Mouse (Mus musculus): ENCODE measurements around the gene Spry1. TPM values are rescaled to one million over a fixed set of nuclear protein-coding genes. Genes with fewer than 3 reads are reported as not detected.
"Not testable (repeated sequence)": the region's sequence is repeated elsewhere in the genome, so short reads cannot be mapped to it uniquely, and the experiment has no call there.

Gene Spry1
- total RNA-seq (2021) (10 to 100 TPM; 20.7 to 28.8 TPM), polyA plus RNA-seq (2012; rRNA removed) (34.6 and 38.1 TPM in 2 replicates)
- long read RNA-seq, transcript Spry1-201 (3 exons, 2,481 nt) = major isoform, 39 of 58 reads
- long read RNA-seq, transcript Spry1-203 (3 exons, 2,451 nt) = minor isoform, 12 of 58 reads
- long read RNA-seq, partial matches to known transcripts = 0 of 58 reads
- long read RNA-seq, other reads (novel, unspliced or antisense) = 5 of 58 reads

GRCm38 (mm10) chr3:37639690-37640089 is at the start of gene Spry1:
Gene Spry1 (plus strand): TSS chr3:37639947.
- Histone ChIP-seq H3K4me1 (ENCODE audit: control insufficient read depth, insufficient read depth, low read length) (peaks cover 6% of the 10 kb centered on the region), H3K27me3 (ENCODE audit: control insufficient read depth, insufficient read depth, low read length) (no peaks in the 10 kb centered on the region), H3K27ac (peak within 1 kb of the TSS; percentile 96), H3K4me3 (peak within 1 kb of the TSS; percentile 87), H3K36me3 (ENCODE audit: control insufficient read depth, insufficient read depth, low read length) (peaks cover 12% of the 10 kb centered on the region), H3K79me2 (replicated peaks; ENCODE audit: control insufficient read depth, insufficient read depth, low read length) (peaks cover 3% of the 10 kb centered on the region; the same call in 1 of the 2 replicates), H3K9ac (ENCODE audit: low read depth, low read length) (peak within 1 kb of the TSS; percentile 99)
- DNase-seq = peak; percentile 95 to 100
- TF ChIP-seq CTCF (IDR thresholded peaks at IDR 0.05) (peak; percentile 37), EP300 (IDR thresholded peaks at IDR 0.05; ENCODE audit: insufficient read depth, low read depth, low read length) (peak; percentile 91), POLR2A (IDR thresholded peaks at IDR 0.05; ENCODE audit: insufficient read depth, low read depth, low read length) (peak; percentile 89)
- intact Hi-C loops (cut with DNase I) = loop anchor here (2.0 to 10.0 kb wide), 13 partner anchors 53 to 563 kb away; no protein-coding TSS in a partner anchor
- under 1% methylated on average over 38 of the region's 38 CpGs for WGBS

DNA sequence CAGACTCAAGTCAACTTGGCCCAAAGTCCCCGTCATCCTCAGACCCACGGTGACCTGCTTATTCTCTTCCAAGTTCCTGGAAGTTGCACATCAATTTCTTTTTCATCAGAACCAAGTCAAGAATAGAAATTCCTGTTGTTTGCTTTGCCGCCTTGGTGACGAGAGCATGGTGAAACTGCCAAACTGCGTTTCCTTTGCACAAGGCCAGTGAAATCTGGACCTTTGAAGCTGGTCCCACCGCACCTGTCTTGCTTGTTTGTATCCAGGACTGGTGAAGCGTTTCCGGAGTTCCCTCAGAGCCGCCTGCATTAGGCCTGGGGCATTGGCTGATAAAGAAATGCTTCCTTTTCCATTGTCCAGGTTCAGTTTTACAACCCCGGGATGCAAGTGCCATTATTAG is 44.0 kb upstream of the Spry1 start:
- TF ChIP-seq CTCF (IDR thresholded peaks at IDR 0.05) (no peak), EP300 (IDR thresholded peaks at IDR 0.05; ENCODE audit: insufficient read depth, low read depth, low read length) (0 out of 2 replicates have a peak, but pooled peaks have one; percentile 36)
- 50% methylated on average over 10 of the region's 10 CpGs for WGBS
- no peaks in the 10 kb centered on the region for H3K79me2 ChIP-seq (replicated peaks; ENCODE audit: control insufficient read depth, insufficient read depth, low read length)
- H3K9ac ChIP-seq (ENCODE audit: low read depth, low read length) = no peak overlapping the region
- no peak overlapping the region for H3K4me3 ChIP-seq
- peak; percentile 40 to 49 for DNase-seq
- no peaks in the 10 kb centered on the region for H3K36me3 ChIP-seq (ENCODE audit: control insufficient read depth, insufficient read depth, low read length)
- H3K4me1 ChIP-seq (ENCODE audit: control insufficient read depth, insufficient read depth, low read length) = no peaks in the 10 kb centered on the region
- intact Hi-C loops (cut with DNase I) = no loop called here
- H3K27me3 ChIP-seq (ENCODE audit: control insufficient read depth, insufficient read depth, low read length) = no peaks in the 10 kb centered on the region
- H3K27ac ChIP-seq = peak overlapping the region; percentile 51; the same call in 1 of the 2 replicates

DNA sequence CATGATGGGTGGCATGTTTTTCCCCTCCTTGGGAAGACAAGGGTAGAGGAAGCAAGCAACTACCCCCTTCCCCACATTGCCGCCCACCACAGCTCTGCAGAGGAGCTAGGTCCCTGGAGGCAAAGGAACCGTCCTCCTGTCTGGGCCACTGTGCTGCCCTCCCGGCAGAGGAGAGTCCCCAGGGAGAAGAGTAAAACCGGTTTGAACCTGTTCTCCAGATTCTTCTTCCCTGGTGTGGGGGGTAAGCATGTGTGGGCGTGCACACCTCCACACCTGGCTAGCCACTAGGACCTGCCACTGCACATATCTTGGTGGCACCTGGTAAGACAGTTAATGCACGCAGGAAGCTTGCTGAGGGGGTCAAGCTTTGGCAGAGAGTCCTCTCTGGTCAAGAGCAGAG is 43.2 kb upstream of the Spry1 start:
- no peaks in the 10 kb centered on the region for H3K4me1 ChIP-seq (ENCODE audit: control insufficient read depth, insufficient read depth, low read length)
- no peak for DNase-seq
- no peaks in the 10 kb centered on the region for H3K79me2 ChIP-seq (replicated peaks; ENCODE audit: control insufficient read depth, insufficient read depth, low read length)
- 45% methylated on average over 6 of the region's 6 CpGs for WGBS
- H3K36me3 ChIP-seq (ENCODE audit: control insufficient read depth, insufficient read depth, low read length) = no peaks in the 10 kb centered on the region
- intact Hi-C loops (cut with DNase I) = no loop called here
- H3K4me3 ChIP-seq = no peak overlapping the region
- TF ChIP-seq POLR2A (IDR thresholded peaks at IDR 0.05; ENCODE audit: insufficient read depth, low read depth, low read length) = no peak
- TF ChIP-seq EP300 (IDR thresholded peaks at IDR 0.05; ENCODE audit: insufficient read depth, low read depth, low read length) = no peak
- TF ChIP-seq CTCF (IDR thresholded peaks at IDR 0.05) = no peak
- no peaks in the 10 kb centered on the region for H3K27me3 ChIP-seq (ENCODE audit: control insufficient read depth, insufficient read depth, low read length)
- H3K27ac ChIP-seq = no peak overlapping the region; the same call in 1 of the 2 replicates
- no peak overlapping the region for H3K9ac ChIP-seq (ENCODE audit: low read depth, low read length)

DNA sequence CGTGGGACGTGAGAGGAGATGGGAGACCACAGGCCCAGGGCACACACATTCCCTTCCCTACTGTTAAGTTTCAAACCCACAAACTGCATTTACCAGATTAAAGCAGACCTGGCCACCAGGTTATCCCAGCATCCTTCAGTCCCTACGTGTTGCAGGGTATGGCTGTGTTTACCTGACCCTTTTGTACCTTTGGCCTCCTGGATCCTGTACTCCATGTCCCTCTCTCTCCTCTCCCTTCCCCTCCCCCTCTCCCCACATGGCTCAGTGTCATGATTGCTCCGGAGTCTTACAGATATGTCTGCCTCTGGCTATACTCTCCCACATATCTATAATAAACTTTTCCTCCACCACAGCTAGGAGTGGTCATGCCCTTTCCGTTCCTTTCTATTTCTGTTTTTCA is 42.5 kb upstream of the Spry1 start:
- no peaks in the 10 kb centered on the region for H3K4me1 ChIP-seq (ENCODE audit: control insufficient read depth, insufficient read depth, low read length)
- no peak overlapping the region for H3K27ac ChIP-seq
- DNase-seq = no peak
- TF ChIP-seq EP300 (IDR thresholded peaks at IDR 0.05; ENCODE audit: insufficient read depth, low read depth, low read length) (no peak), CTCF (IDR thresholded peaks at IDR 0.05) (no peak), POLR2A (IDR thresholded peaks at IDR 0.05; ENCODE audit: insufficient read depth, low read depth, low read length) (no peak)
- 72% methylated on average over 5 of the region's 5 CpGs for WGBS
- H3K9ac ChIP-seq (ENCODE audit: low read depth, low read length) = no peak overlapping the region
- no peak overlapping the region for H3K4me3 ChIP-seq
- no peaks in the 10 kb centered on the region for H3K36me3 ChIP-seq (ENCODE audit: control insufficient read depth, insufficient read depth, low read length)
- H3K27me3 ChIP-seq (ENCODE audit: control insufficient read depth, insufficient read depth, low read length) = no peaks in the 10 kb centered on the region
- intact Hi-C loops (cut with DNase I) = no loop called here
- no peaks in the 10 kb centered on the region for H3K79me2 ChIP-seq (replicated peaks; ENCODE audit: control insufficient read depth, insufficient read depth, low read length)

DNA sequence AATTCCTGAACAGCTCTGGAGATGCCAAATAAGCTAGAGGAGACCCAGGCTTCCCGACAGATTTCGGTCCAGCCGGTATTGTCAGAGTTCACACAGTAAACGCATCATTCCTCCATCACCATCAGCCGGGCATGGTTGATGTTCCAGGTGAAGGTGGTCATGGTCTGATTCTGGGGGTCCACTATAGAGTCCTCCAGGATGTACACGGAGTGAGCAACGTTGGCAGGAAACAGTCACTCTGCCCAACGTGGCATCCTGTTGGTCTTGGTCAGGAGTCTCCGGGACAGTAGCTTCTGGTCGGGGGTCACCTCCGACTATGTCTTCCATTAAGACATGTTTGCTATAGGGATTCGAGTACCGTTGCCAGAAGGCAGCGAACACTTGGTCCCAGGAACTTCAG is 40.1 kb upstream of the Spry1 start:
- 86% methylated on average over 14 of the region's 14 CpGs for WGBS
- H3K9ac ChIP-seq (ENCODE audit: low read depth, low read length); H3K27ac ChIP-seq; H3K4me3 ChIP-seq; H3K4me1 ChIP-seq (ENCODE audit: control insufficient read depth, insufficient read depth, low read length); H3K27me3 ChIP-seq (ENCODE audit: control insufficient read depth, insufficient read depth, low read length); H3K36me3 ChIP-seq (ENCODE audit: control insufficient read depth, insufficient read depth, low read length); DNase-seq; H3K79me2 ChIP-seq (replicated peaks; ENCODE audit: control insufficient read depth, insufficient read depth, low read length): not testable (repeated sequence)
- intact Hi-C loops (cut with DNase I) = loop anchor here (5.0 kb wide), 1 partner anchor 82 kb away; no protein-coding TSS in a partner anchor

DNA sequence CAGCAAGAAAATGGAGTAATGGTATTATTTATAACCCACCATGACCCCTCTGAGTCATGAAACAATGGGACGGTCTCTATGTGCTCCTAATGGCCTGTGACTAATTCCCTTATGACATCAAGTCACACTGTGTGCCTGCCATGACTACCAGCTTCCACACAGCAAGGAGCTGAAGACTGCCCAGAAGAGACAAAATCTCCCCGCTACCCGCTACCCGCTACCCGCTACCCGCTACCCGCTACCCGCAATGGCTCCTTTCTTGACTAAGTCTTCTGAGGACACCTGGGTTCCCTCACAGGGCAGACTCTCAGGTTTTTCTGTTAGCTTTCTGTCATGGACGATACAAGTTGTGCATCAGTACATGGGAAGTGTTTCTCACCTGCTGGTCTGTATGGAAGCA is 37.4 kb upstream of the Spry1 start:
- H3K36me3 ChIP-seq (ENCODE audit: control insufficient read depth, insufficient read depth, low read length) = no peaks in the 10 kb centered on the region
- no peak overlapping the region for H3K9ac ChIP-seq (ENCODE audit: low read depth, low read length)
- TF ChIP-seq CTCF (IDR thresholded peaks at IDR 0.05) (no peak), POLR2A (IDR thresholded peaks at IDR 0.05; ENCODE audit: insufficient read depth, low read depth, low read length) (no peak), EP300 (IDR thresholded peaks at IDR 0.05; ENCODE audit: insufficient read depth, low read depth, low read length) (no peak)
- DNase-seq = no peak
- no peaks in the 10 kb centered on the region for H3K79me2 ChIP-seq (replicated peaks; ENCODE audit: control insufficient read depth, insufficient read depth, low read length)
- H3K27ac ChIP-seq = no peak overlapping the region
- no peaks in the 10 kb centered on the region for H3K27me3 ChIP-seq (ENCODE audit: control insufficient read depth, insufficient read depth, low read length)
- H3K4me1 ChIP-seq (ENCODE audit: control insufficient read depth, insufficient read depth, low read length) = peaks cover 11% of the 10 kb centered on the region
- no peak overlapping the region for H3K4me3 ChIP-seq
- intact Hi-C loops (cut with DNase I) = loop anchor here (5.0 kb wide), 1 partner anchor 85 kb away; no protein-coding TSS in a partner anchor
- WGBS = 96% methylated on average over 9 of the region's 9 CpGs

All from heart, adult 2 months (tissue).